Mouse (Mus musculus): Measurements from ENCODE around the gene Prrg3. TPM values are rescaled to one million over a fixed set of nuclear protein-coding genes. Genes with fewer than 3 reads are reported as not detected.
"Not testable (repeated sequence)": the region's sequence is repeated elsewhere in the genome, so short reads cannot be mapped to it uniquely, and the experiment has no call there.

Gene Prrg3
- polyA plus RNA-seq, 1 experiment from 2014 or later = 7.9 TPM

GRCm38 (mm10) chrX:71977681-71978080 lies 15.3 kb downstream of the Prrg3 start:
- H3K9ac ChIP-seq (replicated peaks; ENCODE audit: low read length); H3K9me3 ChIP-seq (replicated peaks; ENCODE audit: control insufficient read depth, low read length); H3K4me2 ChIP-seq (ENCODE audit: low read depth, low read length); H3K4me3 ChIP-seq (ENCODE audit: low read depth, low read length); H3K27me3 ChIP-seq (ENCODE audit: control insufficient read depth, insufficient read depth, low read length); ATAC-seq (replicated peaks; ENCODE audit: insufficient number of reproducible peaks, low FRiP score, low TSS enrichment, low read depth); H3K27ac ChIP-seq (replicated peaks; ENCODE audit: low read depth, low read length); H3K4me1 ChIP-seq (ENCODE audit: control insufficient read depth, insufficient read depth, low read length); H3K36me3 ChIP-seq (replicated peaks; ENCODE audit: control insufficient read depth, insufficient read depth, low read depth, low read length); DNase-seq (ENCODE audit: low spot score): not testable (repeated sequence)

DNA sequence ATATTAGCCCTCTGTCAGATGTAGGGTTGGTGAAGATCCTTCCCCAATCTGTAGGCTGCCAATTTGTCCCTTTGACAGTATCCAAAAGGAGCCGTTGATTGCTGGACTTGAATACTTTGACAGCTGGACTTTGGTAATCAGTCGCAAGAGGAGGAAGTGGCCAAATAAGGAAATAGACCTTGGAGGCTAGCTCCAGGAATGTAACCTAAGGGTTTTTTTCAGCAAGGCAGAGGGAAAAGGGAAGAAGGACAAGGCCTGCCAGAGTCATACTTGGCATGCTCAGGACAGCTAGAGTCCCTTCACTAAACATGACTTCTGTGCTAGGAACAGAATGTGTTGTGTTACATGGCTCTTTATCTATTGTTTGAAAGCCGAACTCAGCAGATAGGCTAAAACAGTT lies 18.0 kb downstream of the Prrg3 start:
- Histone ChIP-seq H3K9ac (replicated peaks; ENCODE audit: low read length) (no peak overlapping the region), H3K36me3 (replicated peaks; ENCODE audit: control insufficient read depth, insufficient read depth, low read depth, low read length) (no peaks in the 10 kb centered on the region), H3K27ac (replicated peaks; ENCODE audit: low read depth, low read length) (no peak overlapping the region), H3K27me3 (ENCODE audit: control insufficient read depth, insufficient read depth, low read length) (no peaks in the 10 kb centered on the region), H3K4me2 (ENCODE audit: low read depth, low read length) (no peak overlapping the region), H3K9me3 (replicated peaks; ENCODE audit: control insufficient read depth, low read length) (no peaks in the 10 kb centered on the region), H3K4me3 (ENCODE audit: low read depth, low read length) (no peak overlapping the region), H3K4me1 (ENCODE audit: control insufficient read depth, insufficient read depth, low read length) (no peaks in the 10 kb centered on the region)
- ATAC-seq (replicated peaks; ENCODE audit: insufficient number of reproducible peaks, low FRiP score, low TSS enrichment, low read depth) (no peak), DNase-seq (ENCODE audit: low spot score) (no peak)
- 57% methylated on average over 3 of the region's 3 CpGs for WGBS

GRCm38 (mm10) chrX:71981322-71981721 lies 18.9 kb downstream of the Prrg3 start:
- no peak overlapping the region for H3K4me3 ChIP-seq (ENCODE audit: low read depth, low read length)
- H3K4me1 ChIP-seq (ENCODE audit: control insufficient read depth, insufficient read depth, low read length) = no peaks in the 10 kb centered on the region
- no peak overlapping the region for H3K4me2 ChIP-seq (ENCODE audit: low read depth, low read length)
- 61% methylated on average over 2 of the region's 2 CpGs for WGBS
- H3K36me3 ChIP-seq (replicated peaks; ENCODE audit: control insufficient read depth, insufficient read depth, low read depth, low read length) = no peaks in the 10 kb centered on the region
- H3K27ac ChIP-seq (replicated peaks; ENCODE audit: low read depth, low read length) = no peak overlapping the region
- DNase-seq (ENCODE audit: low spot score) (no peak), ATAC-seq (replicated peaks; ENCODE audit: insufficient number of reproducible peaks, low FRiP score, low TSS enrichment, low read depth) (no peak)
- no peaks in the 10 kb centered on the region for H3K9me3 ChIP-seq (replicated peaks; ENCODE audit: control insufficient read depth, low read length)
- no peaks in the 10 kb centered on the region for H3K27me3 ChIP-seq (ENCODE audit: control insufficient read depth, insufficient read depth, low read length)
- no peak overlapping the region for H3K9ac ChIP-seq (replicated peaks; ENCODE audit: low read length)

DNA sequence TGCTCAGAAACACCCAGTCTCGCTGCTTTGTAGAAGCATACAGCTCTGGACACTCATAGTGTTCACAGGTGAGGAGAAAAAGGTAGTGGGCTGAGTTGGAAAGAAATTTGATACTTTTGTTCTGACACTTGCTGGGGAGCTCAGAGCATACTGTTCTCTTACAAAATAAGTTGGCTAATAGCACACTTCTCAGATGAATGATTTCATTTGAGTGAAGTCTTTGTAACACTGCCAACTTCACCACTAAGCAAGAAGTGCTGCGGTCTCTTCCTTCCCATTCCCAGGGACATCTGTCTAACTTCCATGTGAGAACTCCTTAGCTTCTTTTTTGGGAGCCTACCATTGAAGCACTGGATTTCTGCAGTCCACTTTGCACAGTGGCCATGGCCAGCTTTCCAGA lies 20.8 kb downstream of the Prrg3 start:
- Histone ChIP-seq H3K36me3 (replicated peaks; ENCODE audit: control insufficient read depth, insufficient read depth, low read depth, low read length) (no peaks in the 10 kb centered on the region), H3K4me1 (ENCODE audit: control insufficient read depth, insufficient read depth, low read length) (no peaks in the 10 kb centered on the region), H3K4me3 (ENCODE audit: low read depth, low read length) (no peak overlapping the region), H3K4me2 (ENCODE audit: low read depth, low read length) (no peak overlapping the region), H3K9ac (replicated peaks; ENCODE audit: low read length) (no peak overlapping the region), H3K9me3 (replicated peaks; ENCODE audit: control insufficient read depth, low read length) (no peaks in the 10 kb centered on the region), H3K27ac (replicated peaks; ENCODE audit: low read depth, low read length) (no peak overlapping the region), H3K27me3 (ENCODE audit: control insufficient read depth, insufficient read depth, low read length) (no peaks in the 10 kb centered on the region)
- DNase-seq (ENCODE audit: low spot score) (no peak), ATAC-seq (replicated peaks; ENCODE audit: insufficient number of reproducible peaks, low FRiP score, low TSS enrichment, low read depth) (no peak)
- WGBS = 88% methylated on average over 2 of the region's 2 CpGs

- Histone ChIP-seq H3K4me3 (ENCODE audit: low read depth, low read length) (no peak overlapping the region), H3K9ac (replicated peaks; ENCODE audit: low read length) (no peak overlapping the region), H3K9me3 (replicated peaks; ENCODE audit: control insufficient read depth, low read length) (no peaks in the 10 kb centered on the region), H3K36me3 (replicated peaks; ENCODE audit: control insufficient read depth, insufficient read depth, low read depth, low read length) (no peaks in the 10 kb centered on the region), H3K27ac (replicated peaks; ENCODE audit: low read depth, low read length) (no peak overlapping the region), H3K27me3 (ENCODE audit: control insufficient read depth, insufficient read depth, low read length) (no peaks in the 10 kb centered on the region), H3K4me1 (ENCODE audit: control insufficient read depth, insufficient read depth, low read length) (no peaks in the 10 kb centered on the region), H3K4me2 (ENCODE audit: low read depth, low read length) (no peak overlapping the region)
- 71% methylated on average over 1 of the region's 1 CpGs for WGBS
- no peak for DNase-seq (ENCODE audit: low spot score)
- no peak for ATAC-seq (replicated peaks; ENCODE audit: insufficient number of reproducible peaks, low FRiP score, low TSS enrichment, low read depth)
Observed at GRCm38 (mm10) chrX:71983775-71984174, 21.4 kb downstream of the Prrg3 start.

- DNase-seq (ENCODE audit: low spot score) = no peak
- Histone ChIP-seq H3K9me3 (replicated peaks; ENCODE audit: control insufficient read depth, low read length) (no peaks in the 10 kb centered on the region), H3K4me1 (ENCODE audit: control insufficient read depth, insufficient read depth, low read length) (no peaks in the 10 kb centered on the region), H3K36me3 (replicated peaks; ENCODE audit: control insufficient read depth, insufficient read depth, low read depth, low read length) (no peaks in the 10 kb centered on the region), H3K27ac (replicated peaks; ENCODE audit: low read depth, low read length) (no peak within 1 kb of the TSS), H3K4me2 (ENCODE audit: low read depth, low read length) (no peak within 1 kb of the TSS), H3K4me3 (ENCODE audit: low read depth, low read length) (no peak within 1 kb of the TSS), H3K9ac (replicated peaks; ENCODE audit: low read length) (no peak within 1 kb of the TSS), H3K27me3 (ENCODE audit: control insufficient read depth, insufficient read depth, low read length) (no peaks in the 10 kb centered on the region)
- no peak for ATAC-seq (replicated peaks; ENCODE audit: insufficient number of reproducible peaks, low FRiP score, low TSS enrichment, low read depth)
- WGBS = 74% methylated on average over 3 of the region's 3 CpGs
Observed at GRCm38 (mm10) chrX:71991549-71991948, 29.1 kb downstream of the Prrg3 start, which contains the start of gene Cnga2. Gene Cnga2 (plus strand): TSS chrX:71991849.

- no peaks in the 10 kb centered on the region for H3K27me3 ChIP-seq (ENCODE audit: control insufficient read depth, insufficient read depth, low read length)
- no peak overlapping the region for H3K4me2 ChIP-seq (ENCODE audit: low read depth, low read length)
- no peaks in the 10 kb centered on the region for H3K36me3 ChIP-seq (replicated peaks; ENCODE audit: control insufficient read depth, insufficient read depth, low read depth, low read length)
- no peak overlapping the region for H3K27ac ChIP-seq (replicated peaks; ENCODE audit: low read depth, low read length)
- 52% methylated on average over 1 of the region's 1 CpGs for WGBS
- H3K4me1 ChIP-seq (ENCODE audit: control insufficient read depth, insufficient read depth, low read length) = no peaks in the 10 kb centered on the region
- DNase-seq (ENCODE audit: low spot score) (no peak), ATAC-seq (replicated peaks; ENCODE audit: insufficient number of reproducible peaks, low FRiP score, low TSS enrichment, low read depth) (no peak)
- no peak overlapping the region for H3K4me3 ChIP-seq (ENCODE audit: low read depth, low read length)
- H3K9ac ChIP-seq (replicated peaks; ENCODE audit: low read length) = no peak overlapping the region
- no peaks in the 10 kb centered on the region for H3K9me3 ChIP-seq (replicated peaks; ENCODE audit: control insufficient read depth, low read length)
Observed at GRCm38 (mm10) chrX:71995972-71996371, 33.5 kb downstream of the Prrg3 start.

- Histone ChIP-seq H3K4me2 (ENCODE audit: low read depth, low read length) (no peak overlapping the region), H3K4me3 (ENCODE audit: low read depth, low read length) (no peak overlapping the region), H3K36me3 (replicated peaks; ENCODE audit: control insufficient read depth, insufficient read depth, low read depth, low read length) (no peaks in the 10 kb centered on the region), H3K27ac (replicated peaks; ENCODE audit: low read depth, low read length) (no peak overlapping the region), H3K9me3 (replicated peaks; ENCODE audit: control insufficient read depth, low read length) (no peaks in the 10 kb centered on the region), H3K9ac (replicated peaks; ENCODE audit: low read length) (no peak overlapping the region), H3K27me3 (ENCODE audit: control insufficient read depth, insufficient read depth, low read length) (no peaks in the 10 kb centered on the region; the same call in 1 of the 2 replicates), H3K4me1 (ENCODE audit: control insufficient read depth, insufficient read depth, low read length) (no peaks in the 10 kb centered on the region)
- ATAC-seq (replicated peaks; ENCODE audit: insufficient number of reproducible peaks, low FRiP score, low TSS enrichment, low read depth) (no peak), DNase-seq (ENCODE audit: low spot score) (no peak)
Observed at GRCm38 (mm10) chrX:72009930-72010329, 47.5 kb downstream of the Prrg3 start.
